Mouse (Mus musculus) bone marrow macrophage, adult 2 months (primary cell): ENCODE results near the gene Obscn.

Experiments used
- CTCF ChIP-seq: IDR thresholded peaks from 2 replicates; pipeline ENCODE4 v1.5.1; 2012; ENCODE audit warnings: low read depth, mild to moderate bottlenecking, low read length, moderate library complexity
- POLR2A ChIP-seq: IDR thresholded peaks from 2 replicates; pipeline ENCODE4 v1.6.1; 2012; ENCODE audit warnings: mild to moderate bottlenecking, low read depth, low read length, borderline replicate concordance

GRCm38 (mm10) chr11:58957226-58957914 lies 178.8 kb downstream of the Obscn start:
- TF ChIP-seq CTCF (no peak), POLR2A (no peak)
